Mouse (Mus musculus) embryonic facial prominence, embryonic 11.5 days (tissue): ENCODE results near the gene Cd9. TPM values are rescaled to one million over a fixed set of nuclear protein-coding genes. Genes with fewer than 3 reads are reported as not detected.

ENCODE experiments used
- ATAC-seq: fragments of 200-750 bp; cut with Nextera tagmentation; replicated peaks from 2 replicates; pipeline ENCODE4 v1.8.0; 2017; ENCODE audit warnings: low read depth; ENCODE audit not compliant: insufficient number of reproducible peaks, low FRiP score, low TSS enrichment
- DNase-seq: peaks from one replicate; pipeline ENCODE4 v3.0.0-alpha.2; 2015; ENCODE audit warnings: low spot score
- H3K27ac ChIP-seq: fragments of 300-500 bp; sonication (generic); replicated peaks from 2 replicates; pipeline ENCODE4 v1.5.1; 2014; ENCODE audit warnings: mild to moderate bottlenecking, low read depth, low read length, control low read depth
- H3K27me3 ChIP-seq: fragments of 300-500 bp; sonication (generic); 2 replicates; pipeline ENCODE4 v1.6.1; 2014; ENCODE audit warnings: mild to moderate bottlenecking, low read length, moderate library complexity, mixed read lengths; ENCODE audit not compliant: control insufficient read depth, insufficient read depth
- H3K36me3 ChIP-seq: fragments of 300-500 bp; sonication (generic); replicated peaks from 2 replicates; pipeline ENCODE4 v1.6.1; 2014; ENCODE audit warnings: low read depth, mild to moderate bottlenecking, low read length, moderate library complexity, mixed read lengths; ENCODE audit not compliant: control insufficient read depth, insufficient read depth
- H3K4me1 ChIP-seq: fragments of 300-500 bp; sonication (generic); 2 replicates; pipeline ENCODE4 v1.6.1; 2014; ENCODE audit warnings: low read length, mixed read lengths; ENCODE audit not compliant: control insufficient read depth, insufficient read depth
- H3K4me2 ChIP-seq: fragments of 300-500 bp; sonication (generic); 2 replicates; pipeline ENCODE4 v1.6.1; 2014; ENCODE audit warnings: low read depth, mild to moderate bottlenecking, control low read depth, low read length, moderate library complexity
- H3K4me3 ChIP-seq: fragments of 300-500 bp; sonication (generic); 2 replicates; pipeline ENCODE4 v1.5.1; 2014; ENCODE audit warnings: low read depth, low read length, control low read depth
- H3K9ac ChIP-seq: fragments of 300-500 bp; sonication (generic); replicated peaks from 2 replicates; pipeline ENCODE4 v1.6.1; 2014; ENCODE audit warnings: mild to moderate bottlenecking, control low read depth, low read length
- H3K9me3 ChIP-seq: fragments of 300-500 bp; sonication (generic); replicated peaks from 2 replicates; pipeline ENCODE4 v1.6.1; 2016; ENCODE audit warnings: mild to moderate bottlenecking, low read length, inconsistent platforms, mixed read lengths; ENCODE audit not compliant: control insufficient read depth
- whole genome bisulfite sequencing: fragments of 180-500 bp; shearing (Covaris S2); extraction: QIAGEN DNeasy Blood & Tissue Kit; methylation state at CpG from one replicate; pipeline ENCODE4 v1.1.7; 2014; 5-methylcytosine and 5-hydroxymethylcytosine counted together
- polyA plus RNA-seq: library from polyadenylated mRNA; unstranded; fragments of >200 nt; fragmentation: Nextera tagmentation; extraction: Ambion mirVana; gene quantifications from 2 replicates; pipeline ENCODE4 v1.2.1, GENCODE M21; 2014

Gene Cd9
- polyA plus RNA-seq, 1 experiment from 2014 or later, result 55.4 TPM

GRCm38 (mm10) chr6:125469222-125469621 lies 25.4 kb downstream of the Cd9 start:
- no peaks in the 10 kb centered on the region for H3K36me3 ChIP-seq
- H3K4me2 ChIP-seq, result no peak overlapping the region
- H3K4me1 ChIP-seq, result no peaks in the 10 kb centered on the region
- no peaks in the 10 kb centered on the region for H3K9me3 ChIP-seq
- 86% methylated on average over 4 of the region's 4 CpGs for WGBS
- no peaks in the 10 kb centered on the region for H3K27me3 ChIP-seq
- no peak overlapping the region for H3K9ac ChIP-seq
- no peak overlapping the region for H3K27ac ChIP-seq
- ATAC-seq, result no peak
- no peak overlapping the region for H3K4me3 ChIP-seq
- no peak for DNase-seq

GRCm38 (mm10) chr6:125468179-125468960 lies 26.2 kb downstream of the Cd9 start:
- Histone ChIP-seq H3K9ac (no peak overlapping the region), H3K27me3 (no peaks in the 10 kb centered on the region), H3K9me3 (no peaks in the 10 kb centered on the region), H3K36me3 (no peaks in the 10 kb centered on the region), H3K4me1 (no peaks in the 10 kb centered on the region), H3K27ac (no peak overlapping the region), H3K4me2 (no peak overlapping the region), H3K4me3 (no peak overlapping the region)
- ATAC-seq (no peak), DNase-seq (no peak)
- 60% methylated on average over 21 of the region's 21 CpGs for WGBS

- DNase-seq (no peak), ATAC-seq (peak; percentile 77)
- Histone ChIP-seq H3K27ac (no peak overlapping the region), H3K4me2 (no peak overlapping the region), H3K27me3 (no peaks in the 10 kb centered on the region), H3K4me1 (no peaks in the 10 kb centered on the region), H3K9ac (no peak overlapping the region), H3K36me3 (no peaks in the 10 kb centered on the region), H3K4me3 (no peak overlapping the region), H3K9me3 (no peaks in the 10 kb centered on the region)
- 53% methylated on average over 16 of the region's 16 CpGs for WGBS
These were observed 27.3 kb downstream of the Cd9 start for GRCm38 (mm10) chr6:125467301-125467715.

- WGBS, result 89% methylated on average over 7 of the region's 7 CpGs
- no peak for ATAC-seq
- Histone ChIP-seq H3K9me3 (no peaks in the 10 kb centered on the region), H3K27me3 (no peaks in the 10 kb centered on the region), H3K9ac (no peak overlapping the region), H3K4me1 (no peaks in the 10 kb centered on the region), H3K4me3 (no peak overlapping the region), H3K27ac (no peak overlapping the region), H3K36me3 (no peaks in the 10 kb centered on the region), H3K4me2 (no peak overlapping the region)
- DNase-seq, result no peak
These were observed 32.3 kb downstream of the Cd9 start for GRCm38 (mm10) chr6:125462312-125462711.

GRCm38 (mm10) chr6:125461788-125462187 lies 32.8 kb downstream of the Cd9 start:
- H3K27ac ChIP-seq, result no peak overlapping the region
- no peaks in the 10 kb centered on the region for H3K9me3 ChIP-seq
- ATAC-seq (no peak), DNase-seq (no peak)
- H3K27me3 ChIP-seq, result no peaks in the 10 kb centered on the region
- no peak overlapping the region for H3K4me3 ChIP-seq
- no peak overlapping the region for H3K9ac ChIP-seq
- no peaks in the 10 kb centered on the region for H3K36me3 ChIP-seq
- WGBS, result 68% methylated on average over 8 of the region's 8 CpGs
- no peak overlapping the region for H3K4me2 ChIP-seq
- H3K4me1 ChIP-seq, result no peaks in the 10 kb centered on the region

GRCm38 (mm10) chr6:125461325-125461724 lies 33.3 kb downstream of the Cd9 start:
- H3K4me3 ChIP-seq, result no peak overlapping the region

GRCm38 (mm10) chr6:125460589-125460988 lies 34.0 kb downstream of the Cd9 start:
- no peak for DNase-seq

More at GRCm38 (mm10) chr6:125461325-125461724, 33.3 kb downstream of the Cd9 start:
- no peak for ATAC-seq
- no peaks in the 10 kb centered on the region for H3K9me3 ChIP-seq
- no peak overlapping the region for H3K27ac ChIP-seq
- no peaks in the 10 kb centered on the region for H3K36me3 ChIP-seq
- H3K4me1 ChIP-seq, result no peaks in the 10 kb centered on the region
- DNase-seq, result no peak
- no peak overlapping the region for H3K9ac ChIP-seq
- H3K4me2 ChIP-seq, result no peak overlapping the region
- WGBS, result 84% methylated on average over 7 of the region's 7 CpGs
- no peaks in the 10 kb centered on the region for H3K27me3 ChIP-seq

GRCm38 (mm10) chr6:125459903-125460302 lies 34.7 kb downstream of the Cd9 start:
- Histone ChIP-seq H3K27me3 (no peaks in the 10 kb centered on the region), H3K4me1 (no peaks in the 10 kb centered on the region), H3K36me3 (no peaks in the 10 kb centered on the region), H3K27ac (no peak overlapping the region), H3K9me3 (no peaks in the 10 kb centered on the region), H3K4me2 (no peak overlapping the region), H3K4me3 (no peak overlapping the region), H3K9ac (no peak overlapping the region)
- no peak for ATAC-seq
- no peak for DNase-seq
- WGBS, result 92% methylated on average over 5 of the region's 5 CpGs

More at GRCm38 (mm10) chr6:125460589-125460988, 34.0 kb downstream of the Cd9 start:
- H3K9ac ChIP-seq, result no peak overlapping the region
- ATAC-seq, result no peak
- H3K36me3 ChIP-seq, result no peaks in the 10 kb centered on the region
- H3K27me3 ChIP-seq, result no peaks in the 10 kb centered on the region
- H3K9me3 ChIP-seq, result no peaks in the 10 kb centered on the region
- no peak overlapping the region for H3K27ac ChIP-seq
- 75% methylated on average over 11 of the region's 11 CpGs for whole genome bisulfite sequencing
- H3K4me3 ChIP-seq, result no peak overlapping the region
- no peaks in the 10 kb centered on the region for H3K4me1 ChIP-seq
- no peak overlapping the region for H3K4me2 ChIP-seq
